Mouse (Mus musculus): ENCODE data around the gene Lef1. TPM values are rescaled to one million over a fixed set of nuclear protein-coding genes. Genes with fewer than 3 reads are reported as not detected.
A peak's percentile ranks its signal among the peaks of the same experiment; 100 is the strongest.

Lef1 gene
- polyA plus RNA-seq, 1 experiment from 2014 or later: 29.3 TPM

- Histone ChIP-seq H3K4me3 (peak overlapping the region; percentile 33; the same call in 1 of the 2 replicates), H3K9me3 (no peaks in the 10 kb centered on the region), H3K27me3 (ENCODE audit: insufficient read depth, poor library complexity, severe bottlenecking) (no peaks in the 10 kb centered on the region), H3K27ac (no peak overlapping the region), H3K4me1 (peaks cover 62% of the 10 kb centered on the region), H3K36me3 (no peaks in the 10 kb centered on the region)
- WGBS: 13% methylated on average over 8 of the region's 8 CpGs
- DNase-seq (ENCODE audit: low spot score): no peak
These were observed 26.2 kb downstream of the Lef1 start for GRCm38 (mm10) chr3:131136455-131136854.

GRCm38 (mm10) chr3:131137119-131137781, 27.0 kb downstream of the Lef1 start:
- Histone ChIP-seq H3K36me3 (no peaks in the 10 kb centered on the region), H3K4me1 (peaks cover 64% of the 10 kb centered on the region), H3K9me3 (no peaks in the 10 kb centered on the region), H3K4me3 (no peak overlapping the region), H3K27me3 (ENCODE audit: insufficient read depth, poor library complexity, severe bottlenecking) (no peaks in the 10 kb centered on the region), H3K27ac (no peak overlapping the region; the same call in 1 of the 2 replicates)
- DNase-seq (ENCODE audit: low spot score): no peak
- WGBS: 57% methylated on average over 18 of the region's 18 CpGs

GRCm38 (mm10) chr3:131138224-131138623, 28.0 kb downstream of the Lef1 start:
- Histone ChIP-seq H3K27ac (peak overlapping the region; percentile 72), H3K36me3 (no peaks in the 10 kb centered on the region), H3K27me3 (ENCODE audit: insufficient read depth, poor library complexity, severe bottlenecking) (no peaks in the 10 kb centered on the region), H3K4me1 (peaks cover 64% of the 10 kb centered on the region), H3K9me3 (no peaks in the 10 kb centered on the region), H3K4me3 (peak overlapping the region; percentile 4; the same call in 1 of the 2 replicates)
- WGBS: 41% methylated on average over 9 of the region's 9 CpGs
- DNase-seq (ENCODE audit: low spot score): no peak

GRCm38 (mm10) chr3:131138797-131139196, 28.5 kb downstream of the Lef1 start:
- H3K4me3 ChIP-seq: peak overlapping the region; percentile 4; the same call in 1 of the 2 replicates
- H3K27me3 ChIP-seq (ENCODE audit: insufficient read depth, poor library complexity, severe bottlenecking): no peaks in the 10 kb centered on the region
- DNase-seq (ENCODE audit: low spot score): no peak
- no peaks in the 10 kb centered on the region for H3K9me3 ChIP-seq
- H3K4me1 ChIP-seq: peaks cover 62% of the 10 kb centered on the region
- peak overlapping the region; percentile 83; the same call in 1 of the 2 replicates for H3K27ac ChIP-seq
- 60% methylated on average over 8 of the region's 8 CpGs for WGBS
- H3K36me3 ChIP-seq: no peaks in the 10 kb centered on the region

GRCm38 (mm10) chr3:131139345-131140090, 29.2 kb downstream of the Lef1 start:
- Histone ChIP-seq H3K9me3 (no peaks in the 10 kb centered on the region), H3K4me1 (peaks cover 55% of the 10 kb centered on the region), H3K27ac (peak overlapping the region; percentile 83), H3K4me3 (peak overlapping the region; percentile 28), H3K36me3 (no peaks in the 10 kb centered on the region), H3K27me3 (ENCODE audit: insufficient read depth, poor library complexity, severe bottlenecking) (no peaks in the 10 kb centered on the region)
- WGBS: 19% methylated on average over 14 of the region's 14 CpGs
- no peak for DNase-seq (ENCODE audit: low spot score)

- no peaks in the 10 kb centered on the region for H3K36me3 ChIP-seq
- H3K27ac ChIP-seq: peak overlapping the region; percentile 83
- 79% methylated on average over 7 of the region's 7 CpGs for WGBS
- no peak for DNase-seq (ENCODE audit: low spot score)
- no peaks in the 10 kb centered on the region for H3K27me3 ChIP-seq (ENCODE audit: insufficient read depth, poor library complexity, severe bottlenecking)
- no peaks in the 10 kb centered on the region for H3K9me3 ChIP-seq
- peaks cover 49% of the 10 kb centered on the region for H3K4me1 ChIP-seq
- H3K4me3 ChIP-seq: peak overlapping the region; percentile 28; the same call in 1 of the 2 replicates
These were observed 29.8 kb downstream of the Lef1 start for GRCm38 (mm10) chr3:131140091-131140462.

GRCm38 (mm10) chr3:131141546-131141945, 31.3 kb downstream of the Lef1 start:
- H3K4me1 ChIP-seq: peaks cover 41% of the 10 kb centered on the region
- DNase-seq (ENCODE audit: low spot score): no peak
- H3K36me3 ChIP-seq: no peaks in the 10 kb centered on the region
- H3K27me3 ChIP-seq (ENCODE audit: insufficient read depth, poor library complexity, severe bottlenecking): no peaks in the 10 kb centered on the region
- H3K4me3 ChIP-seq: no peak overlapping the region
- WGBS: 16% methylated on average over 4 of the region's 4 CpGs
- no peaks in the 10 kb centered on the region for H3K9me3 ChIP-seq
- no peak overlapping the region for H3K27ac ChIP-seq

GRCm38 (mm10) chr3:131144250-131144649, 34.0 kb downstream of the Lef1 start:
- Histone ChIP-seq H3K4me1 (peaks cover 14% of the 10 kb centered on the region), H3K36me3 (no peaks in the 10 kb centered on the region), H3K9me3 (no peaks in the 10 kb centered on the region), H3K27ac (no peak overlapping the region), H3K4me3 (no peak overlapping the region), H3K27me3 (ENCODE audit: insufficient read depth, poor library complexity, severe bottlenecking) (no peaks in the 10 kb centered on the region)
- 69% methylated on average over 2 of the region's 2 CpGs for WGBS
- DNase-seq (ENCODE audit: low spot score): no peak

GRCm38 (mm10) chr3:131152921-131153320, 42.6 kb downstream of the Lef1 start:
- Histone ChIP-seq H3K36me3 (no peaks in the 10 kb centered on the region), H3K4me1 (peaks cover 32% of the 10 kb centered on the region), H3K27ac (no peak overlapping the region), H3K4me3 (no peak overlapping the region), H3K27me3 (ENCODE audit: insufficient read depth, poor library complexity, severe bottlenecking) (no peaks in the 10 kb centered on the region), H3K9me3 (no peaks in the 10 kb centered on the region)
- 88% methylated on average over 4 of the region's 4 CpGs for WGBS
- peak; percentile 51 for DNase-seq (ENCODE audit: low spot score)

GRCm38 (mm10) chr3:131153896-131154295, 43.6 kb downstream of the Lef1 start:
- Histone ChIP-seq H3K4me1 (peaks cover 33% of the 10 kb centered on the region), H3K27me3 (ENCODE audit: insufficient read depth, poor library complexity, severe bottlenecking) (no peaks in the 10 kb centered on the region), H3K4me3 (no peak overlapping the region), H3K9me3 (no peaks in the 10 kb centered on the region), H3K36me3 (no peaks in the 10 kb centered on the region), H3K27ac (no peak overlapping the region)
- WGBS: 81% methylated on average over 4 of the region's 4 CpGs
- DNase-seq (ENCODE audit: low spot score): peak; percentile 52

- WGBS: 88% methylated on average over 9 of the region's 9 CpGs
- Histone ChIP-seq H3K4me1 (peaks cover 33% of the 10 kb centered on the region), H3K9me3 (no peaks in the 10 kb centered on the region), H3K27me3 (ENCODE audit: insufficient read depth, poor library complexity, severe bottlenecking) (no peaks in the 10 kb centered on the region), H3K4me3 (no peak overlapping the region), H3K27ac (no peak overlapping the region), H3K36me3 (no peaks in the 10 kb centered on the region)
- DNase-seq (ENCODE audit: low spot score): no peak
These were observed 44.3 kb downstream of the Lef1 start for GRCm38 (mm10) chr3:131154576-131154975.

GRCm38 (mm10) chr3:131155066-131155465, 44.8 kb downstream of the Lef1 start:
- Histone ChIP-seq H3K4me1 (peaks cover 33% of the 10 kb centered on the region), H3K36me3 (no peaks in the 10 kb centered on the region), H3K4me3 (no peak overlapping the region), H3K9me3 (no peaks in the 10 kb centered on the region), H3K27ac (no peak overlapping the region), H3K27me3 (ENCODE audit: insufficient read depth, poor library complexity, severe bottlenecking) (no peaks in the 10 kb centered on the region)
- DNase-seq (ENCODE audit: low spot score): no peak
- 57% methylated on average over 7 of the region's 7 CpGs for WGBS

GRCm38 (mm10) chr3:131155657-131156056, 45.4 kb downstream of the Lef1 start:
- H3K27me3 ChIP-seq (ENCODE audit: insufficient read depth, poor library complexity, severe bottlenecking): no peaks in the 10 kb centered on the region
- no peak overlapping the region for H3K4me3 ChIP-seq
- peaks cover 33% of the 10 kb centered on the region for H3K4me1 ChIP-seq
- H3K27ac ChIP-seq: peak overlapping the region; percentile 18
- no peaks in the 10 kb centered on the region for H3K36me3 ChIP-seq
- no peaks in the 10 kb centered on the region for H3K9me3 ChIP-seq
- DNase-seq (ENCODE audit: low spot score): no peak
- WGBS: 18% methylated on average over 3 of the region's 3 CpGs

Measured in heart, embryonic 10.5 days (tissue).